In the genomic region with DNA sequence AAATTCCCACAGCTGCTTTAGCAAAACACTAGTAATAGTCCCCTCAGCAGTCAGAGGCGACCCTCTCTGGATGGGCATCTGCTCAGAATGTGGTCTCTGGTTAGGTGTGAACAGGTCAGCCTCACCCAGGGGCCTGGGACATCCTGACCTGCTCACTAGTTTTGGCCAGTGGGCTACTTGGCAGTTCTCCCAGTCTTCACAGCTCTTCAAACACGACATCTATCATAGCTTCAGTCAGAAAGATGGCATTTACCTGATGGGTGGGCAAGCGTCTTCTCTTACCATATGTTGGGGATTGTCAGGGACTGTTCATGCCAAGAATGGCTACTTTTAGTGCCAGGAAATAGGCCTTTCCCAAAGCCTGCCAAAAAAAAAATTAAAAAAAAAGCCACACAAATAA, we compare ENCODE assay signal across 25 mouse cellular contexts.
A peak's percentile ranks its signal among the peaks of the same experiment; 100 is the strongest.
DNase-seq lines count a peak whose midpoint lies in the region; ATAC-seq lines count a peak whose summit lies in the region.
"Had no signal": no experiment of that assay in that cellular context is flagged by ENCODE, and none has a peak within 500 bp of the region (broad histone marks: within the 10 kb centered on the region; RNA-seq: fewer than 3 reads in every experiment).

No protein-coding gene starts in this region.

- H3K27me3 ChIP-seq in intestine, embryonic 15.5 days (replicated peaks): no peaks in the 10 kb centered on the region
- H3K27me3 ChIP-seq: CH12.LX; embryonic facial prominence, embryonic 12.5 days; hindbrain, embryonic 13.5 days; liver, embryonic 15.5 days had no signal

- no peak overlapping the region for H3K27ac ChIP-seq in intestine, embryonic 15.5 days
- H3K27ac ChIP-seq: embryonic facial prominence, embryonic 12.5 days; gastrocnemius, adult 2 months; hindbrain, embryonic 13.5 days; kidney, postnatal 0 days; left cerebral cortex, adult 2 months; limb, embryonic 10.5 days; liver, embryonic 15.5 days; macrophage; midbrain, embryonic 10.5 days had no signal

- intact Hi-C loops in left cerebral cortex, postnatal 4 days (cut with DNase I): no loop called here

- no peak for ATAC-seq in intestine, embryonic 15.5 days
- ATAC-seq: inflammation-experienced regulatory T-cells, adult 6 months; lung, postnatal 0 days had no signal

- H3K9ac ChIP-seq in intestine, embryonic 15.5 days: no peak overlapping the region
- H3K9ac ChIP-seq: embryonic facial prominence, embryonic 12.5 days; hindbrain, embryonic 13.5 days; liver, embryonic 15.5 days had no signal

- no peaks in the 10 kb centered on the region for H3K9me3 ChIP-seq in intestine, embryonic 15.5 days
- H3K9me3 ChIP-seq: embryonic facial prominence, embryonic 12.5 days; hindbrain, embryonic 13.5 days; limb, embryonic 10.5 days; liver, embryonic 15.5 days; midbrain, embryonic 10.5 days had no signal

- no peaks in the 10 kb centered on the region for H3K4me1 ChIP-seq in intestine, embryonic 15.5 days (replicated peaks)
- H3K4me1 ChIP-seq: embryonic facial prominence, embryonic 12.5 days; hindbrain, embryonic 13.5 days; liver, embryonic 15.5 days; midbrain, embryonic 10.5 days had no signal

- no peaks in the 10 kb centered on the region for H3K36me3 ChIP-seq in intestine, embryonic 15.5 days
- H3K36me3 ChIP-seq: embryonic facial prominence, embryonic 12.5 days; G1E; hindbrain, embryonic 13.5 days; limb, embryonic 10.5 days; liver, embryonic 15.5 days; midbrain, embryonic 10.5 days had no signal

- WGBS in intestine, embryonic 15.5 days: 86% methylated on average over 3 of the region's 3 CpGs

- no peak overlapping the region for H3K4me2 ChIP-seq in intestine, embryonic 15.5 days (replicated peaks)
- H3K4me2 ChIP-seq: embryonic facial prominence, embryonic 12.5 days; hindbrain, embryonic 13.5 days; liver, embryonic 15.5 days had no signal

- H3K4me3 ChIP-seq in intestine, embryonic 15.5 days (replicated peaks): no peak overlapping the region
- H3K4me3 ChIP-seq: embryonic facial prominence, embryonic 12.5 days; gastrocnemius, adult 2 months; hindbrain, embryonic 13.5 days; left cerebral cortex, adult 2 months; limb, embryonic 10.5 days; liver, embryonic 15.5 days; midbrain, embryonic 10.5 days had no signal

- peak; percentile 53 for DNase-seq in left cerebral cortex, postnatal 4 days
- no peak for DNase-seq in left cerebral cortex, adult 8-10 months (ENCODE audit: low spot score in 2 of 2)
- peak; percentile 61 for DNase-seq in cerebellum, adult 11-12 months
- peak; percentile 72 for DNase-seq in cerebellum, adult 9-11 months
- DNase-seq in telencephalon, adult 2 months (ENCODE audit: low read depth, low spot score): peak; percentile 11
- DNase-seq in layer of hippocampus, adult 9-10 months (ENCODE audit: low spot score): no peak
- DNase-seq: adrenal gland, adult 2 months; B cell, adult 2 months; gastrocnemius, adult 2 months; kidney, adult 2 months; liver; thymus, postnatal 36 days had no signal

Comparison
In these comparisons a context has a peak if more than half of its experiments do, and no peak if none do; other contexts are left out.
1. DNase-seq: peak in left cerebral cortex, postnatal 4 days (single experiment), cerebellum, adult 11-12 months (single experiment), cerebellum, adult 9-11 months (single experiment) and telencephalon, adult 2 months (single experiment); none in left cerebral cortex, adult 8-10 months (0 of 2) and layer of hippocampus, adult 9-10 months (single experiment).